Mouse (Mus musculus) liver, adult 10 weeks (tissue): ENCODE data around the gene Mfsd13b. TPM values are rescaled to one million over a fixed set of nuclear protein-coding genes. Genes with fewer than 3 reads are reported as not detected.

Source experiments
- polyA plus RNA-seq: library from polyadenylated mRNA; stranded (reverse); fragments of 350-450 nt; fragmentation: Illumina TruSeq; extraction: RNeasy Lipid Tissue Mini Kit (QIAGEN cat#74804); gene quantifications from one replicate; pipeline ENCODE4 v1.2.3, GENCODE M21; 2014; ENCODE audit warnings: low read depth, low replicate concordance

Mfsd13b gene
- not detected for polyA plus RNA-seq

DNA sequence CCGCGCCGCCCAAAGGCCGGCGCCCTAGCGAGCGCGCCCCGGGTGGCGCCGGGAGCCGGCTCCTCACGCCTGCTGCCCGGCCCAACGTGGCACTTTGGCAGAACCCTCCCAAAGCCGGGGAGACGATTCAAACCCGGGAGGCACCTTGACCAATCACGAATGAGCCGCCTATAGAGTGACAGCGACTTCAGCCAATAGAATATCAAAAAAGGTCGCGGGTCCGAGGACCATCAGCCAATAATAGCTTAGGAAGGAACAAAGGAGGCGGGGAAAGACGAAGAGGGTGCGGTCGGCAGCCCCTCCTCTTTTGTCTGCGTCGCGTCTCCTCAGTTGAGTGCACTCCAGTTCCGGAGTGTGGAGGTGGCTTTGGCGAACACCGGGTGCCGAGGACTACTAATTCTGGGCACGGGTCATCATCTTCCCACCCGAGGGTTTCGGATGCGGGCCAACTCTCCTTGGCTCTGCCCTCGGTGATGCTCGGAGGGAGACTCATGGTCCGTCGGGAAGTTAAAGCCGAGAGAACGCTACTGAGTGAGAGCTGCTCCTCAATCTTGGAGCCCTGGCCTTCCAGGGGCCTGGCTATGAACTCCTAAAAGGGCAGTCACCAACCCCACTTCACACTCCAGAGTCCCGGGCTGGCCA, at the start of gene Mfsd13b, which contains the start of gene Cdr2:
Gene Mfsd13b, plus strand, starts transcription at position 310 of the 642 bp plus-strand sequence.
Gene Cdr2, minus strand, starts transcription at position 113 of the 642 bp plus-strand sequence.

GRCm38 (mm10) chr7:121033856-121034652, 51.7 kb downstream of the Mfsd13b start, which contains the start of gene Mettl9:
Gene Mettl9, plus strand, starts transcription at chr7:121034445.

Other genes starting within 250 kb of the Mfsd13b start
- gene Vwa3a, start 243.2 kb upstream of the Mfsd13b start, polyA plus RNA-seq = not detected
- not detected for gene Gm5737, start 170.1 kb upstream of the Mfsd13b start, polyA plus RNA-seq
- gene Eef2k, start 139.7 kb upstream of the Mfsd13b start, polyA plus RNA-seq = 1.6 TPM
- 4.5 TPM for gene Polr3e, start 64.8 kb upstream of the Mfsd13b start, polyA plus RNA-seq
- gene Cdr2, start 197 bp upstream of the Mfsd13b start, polyA plus RNA-seq = 0.69 TPM
- gene Mettl9, start 51.9 kb downstream of the Mfsd13b start, polyA plus RNA-seq = 152 TPM
- 5.5 TPM for gene Igsf6, start 92.1 kb downstream of the Mfsd13b start, polyA plus RNA-seq
- gene Otoa, start 99.1 kb downstream of the Mfsd13b start, polyA plus RNA-seq = not detected